ENCODE assay signal across 22 mouse cellular contexts in genomic region chr16:23503351-23503750, GRCm38 (mm10). TPM values are rescaled to one million over a fixed set of nuclear protein-coding genes. Genes with fewer than 3 reads are reported as not detected.
DNase-seq lines count a peak whose midpoint lies in the region; ATAC-seq and TF ChIP-seq lines count a peak whose summit lies in the region.
"Had no signal": no experiment of that assay in that cellular context is flagged by ENCODE, and none has a peak within 500 bp of the region (broad histone marks: within the 10 kb centered on the region; RNA-seq: fewer than 3 reads in every experiment).

No protein-coding gene starts in this region.

- no peak overlapping the region for H3K9ac ChIP-seq in forebrain, embryonic 11.5 days (ENCODE audit: low read length)
- no peak overlapping the region for H3K9ac ChIP-seq in forebrain, embryonic 14.5 days (ENCODE audit: low read length)
- H3K9ac ChIP-seq in hindbrain, postnatal 0 days (replicated peaks; ENCODE audit: low read length) = no peak overlapping the region
- H3K9ac ChIP-seq in midbrain, embryonic 11.5 days (ENCODE audit: low read length) = no peak overlapping the region
- no peak overlapping the region for H3K9ac ChIP-seq in midbrain, embryonic 16.5 days (ENCODE audit: low read depth, low read length)
- H3K9ac ChIP-seq: embryonic facial prominence, embryonic 15.5 days; heart, embryonic 13.5 days; hindbrain, embryonic 15.5 days had no signal

- H3K27me3 ChIP-seq in forebrain, embryonic 11.5 days (ENCODE audit: control insufficient read depth, insufficient read depth, low read length) = peaks cover 6% of the 10 kb centered on the region; the same call in 1 of the 2 replicates
- H3K27me3 ChIP-seq in forebrain, embryonic 14.5 days (replicated peaks; ENCODE audit: control insufficient read depth, insufficient read depth, low read length) = no peaks in the 10 kb centered on the region
- peaks cover 51% of the 10 kb centered on the region for H3K27me3 ChIP-seq in hindbrain, embryonic 10.5 days (ENCODE audit: insufficient read depth, poor library complexity, severe bottlenecking)
- H3K27me3 ChIP-seq in hindbrain, postnatal 0 days (ENCODE audit: insufficient read depth, low read length) = no peaks in the 10 kb centered on the region
- no peaks in the 10 kb centered on the region for H3K27me3 ChIP-seq in midbrain, embryonic 11.5 days (ENCODE audit: control insufficient read depth, insufficient read depth, low read length)
- H3K27me3 ChIP-seq in midbrain, embryonic 16.5 days (ENCODE audit: control insufficient read depth, insufficient read depth, low read depth, low read length) = no peaks in the 10 kb centered on the region
- H3K27me3 ChIP-seq: embryonic facial prominence, embryonic 15.5 days; hindbrain, embryonic 15.5 days had no signal

- no peak overlapping the region for H3K4me3 ChIP-seq in forebrain, embryonic 11.5 days (ENCODE audit: low read depth, low read length)
- no peak overlapping the region for H3K4me3 ChIP-seq in forebrain, embryonic 14.5 days (ENCODE audit: low read depth, low read length)
- H3K4me3 ChIP-seq in hindbrain, embryonic 10.5 days = no peak overlapping the region
- no peak overlapping the region for H3K4me3 ChIP-seq in hindbrain, postnatal 0 days (ENCODE audit: low read length)
- H3K4me3 ChIP-seq in midbrain, embryonic 11.5 days (ENCODE audit: low read depth, low read length) = no peak overlapping the region
- no peak overlapping the region for H3K4me3 ChIP-seq in midbrain, embryonic 16.5 days (ENCODE audit: low read depth, low read length)
- H3K4me3 ChIP-seq: embryonic facial prominence, embryonic 15.5 days; erythroblast, embryonic 14.5 days; gastrocnemius, adult 2 months; heart, embryonic 13.5 days; hindbrain, embryonic 15.5 days had no signal

- H3K27ac ChIP-seq in forebrain, embryonic 11.5 days (ENCODE audit: low read depth, low read length) = peak overlapping the region; percentile 89; the same call in 1 of the 2 replicates
- H3K27ac ChIP-seq in forebrain, embryonic 14.5 days (ENCODE audit: low read depth, low read length) = no peak overlapping the region
- H3K27ac ChIP-seq in hindbrain, embryonic 10.5 days = peak overlapping the region; percentile 62; the same call in 1 of the 2 replicates
- H3K27ac ChIP-seq in hindbrain, postnatal 0 days = no peak overlapping the region
- no peak overlapping the region for H3K27ac ChIP-seq in midbrain, embryonic 11.5 days (ENCODE audit: low read depth, low read length)
- H3K27ac ChIP-seq in midbrain, embryonic 16.5 days (ENCODE audit: low read length) = no peak overlapping the region
- H3K27ac ChIP-seq: embryonic facial prominence, embryonic 15.5 days; gastrocnemius, adult 2 months; heart, embryonic 13.5 days had no signal

- no peaks in the 10 kb centered on the region for H3K9me3 ChIP-seq in forebrain, embryonic 11.5 days (ENCODE audit: control insufficient read depth, low read length)
- H3K9me3 ChIP-seq in forebrain, embryonic 14.5 days (replicated peaks; ENCODE audit: control insufficient read depth, low read length) = no peaks in the 10 kb centered on the region
- H3K9me3 ChIP-seq in hindbrain, embryonic 10.5 days = no peaks in the 10 kb centered on the region
- H3K9me3 ChIP-seq in hindbrain, postnatal 0 days (ENCODE audit: low read length) = no peaks in the 10 kb centered on the region
- H3K9me3 ChIP-seq in midbrain, embryonic 11.5 days (ENCODE audit: control insufficient read depth, low read length) = no peaks in the 10 kb centered on the region
- no peaks in the 10 kb centered on the region for H3K9me3 ChIP-seq in midbrain, embryonic 16.5 days (replicated peaks; ENCODE audit: control insufficient read depth, low read length, poor library complexity, severe bottlenecking)
- H3K9me3 ChIP-seq: embryonic facial prominence, embryonic 15.5 days; heart, embryonic 13.5 days; hindbrain, embryonic 15.5 days had no signal

- ATAC-seq in forebrain, embryonic 11.5 days (replicated peaks; ENCODE audit: low FRiP score) = no peak
- ATAC-seq in forebrain, embryonic 14.5 days = no peak
- ATAC-seq in hindbrain, postnatal 0 days = no peak
- ATAC-seq in midbrain, embryonic 11.5 days (ENCODE audit: low FRiP score) = no peak
- no peak for ATAC-seq in midbrain, embryonic 16.5 days
- ATAC-seq: inflammation-experienced regulatory T-cells, adult 6 months had no signal

- WGBS in forebrain, embryonic 11.5 days = 78% methylated on average over 4 of the region's 4 CpGs
- 64% methylated on average over 4 of the region's 4 CpGs for WGBS in forebrain, embryonic 14.5 days
- 77% methylated on average over 4 of the region's 4 CpGs for WGBS in hindbrain, embryonic 10.5 days
- WGBS in hindbrain, postnatal 0 days = 58% methylated on average over 4 of the region's 4 CpGs
- 71% methylated on average over 4 of the region's 4 CpGs for WGBS in midbrain, embryonic 11.5 days
- WGBS in midbrain, embryonic 16.5 days = 65% methylated on average over 4 of the region's 4 CpGs

- no peak for DNase-seq in forebrain, embryonic 11.5 days (ENCODE audit: low spot score)
- no peak for DNase-seq in forebrain, embryonic 14.5 days (ENCODE audit: low spot score)
- DNase-seq in hindbrain, embryonic 10.5 days (ENCODE audit: low spot score) = no peak
- no peak for DNase-seq in hindbrain, postnatal 0 days (ENCODE audit: low spot score)
- peak; percentile 68 for DNase-seq in midbrain, embryonic 11.5 days (ENCODE audit: low spot score, missing footprints)
- DNase-seq: adrenal gland, postnatal 10 days; cerebellum, adult 11 months; cerebellum, adult 8-10 months; cerebellum, postnatal 14 days; embryo, embryonic 11 days; gastrocnemius, adult 2 months; gastrocnemius, postnatal 25 days; heart, postnatal 36 days had no signal

- no peak overlapping the region for H3K4me2 ChIP-seq in forebrain, embryonic 11.5 days (ENCODE audit: low read depth, low read length, severe bottlenecking)
- no peak overlapping the region for H3K4me2 ChIP-seq in forebrain, embryonic 14.5 days (ENCODE audit: low read length)
- H3K4me2 ChIP-seq in hindbrain, postnatal 0 days (ENCODE audit: low read depth, low read length) = no peak overlapping the region
- no peak overlapping the region for H3K4me2 ChIP-seq in midbrain, embryonic 11.5 days
- no peak overlapping the region for H3K4me2 ChIP-seq in midbrain, embryonic 16.5 days (ENCODE audit: low read length)
- H3K4me2 ChIP-seq: embryonic facial prominence, embryonic 15.5 days; heart, embryonic 13.5 days; hindbrain, embryonic 15.5 days had no signal

- H3K36me3 ChIP-seq in forebrain, embryonic 11.5 days (ENCODE audit: control insufficient read depth, insufficient read depth, low read length) = no peaks in the 10 kb centered on the region
- peaks cover 10% of the 10 kb centered on the region; the same call in 1 of the 2 replicates for H3K36me3 ChIP-seq in forebrain, embryonic 14.5 days (ENCODE audit: control insufficient read depth, insufficient read depth, low read length)
- H3K36me3 ChIP-seq in hindbrain, embryonic 10.5 days = no peaks in the 10 kb centered on the region
- H3K36me3 ChIP-seq in hindbrain, postnatal 0 days (ENCODE audit: insufficient read depth, low read length) = no peaks in the 10 kb centered on the region
- H3K36me3 ChIP-seq in midbrain, embryonic 11.5 days (ENCODE audit: control insufficient read depth, insufficient read depth, low read length) = no peaks in the 10 kb centered on the region
- H3K36me3 ChIP-seq in midbrain, embryonic 16.5 days (ENCODE audit: control insufficient read depth, insufficient read depth, low read length) = no peaks in the 10 kb centered on the region
- H3K36me3 ChIP-seq: embryonic facial prominence, embryonic 15.5 days; heart, embryonic 13.5 days; hindbrain, embryonic 15.5 days had no signal

- TF ChIP-seq CTCF in hindbrain, postnatal 0 days (IDR thresholded peaks at IDR 0.05; ENCODE audit: low read depth) = no peak

- H3K4me1 ChIP-seq in forebrain, embryonic 11.5 days (replicated peaks; ENCODE audit: control insufficient read depth, insufficient read depth, low read length) = peaks cover 14% of the 10 kb centered on the region; the same call in 1 of the 2 replicates
- peaks cover 29% of the 10 kb centered on the region for H3K4me1 ChIP-seq in forebrain, embryonic 14.5 days (ENCODE audit: control insufficient read depth, insufficient read depth, low read length)
- peaks cover 43% of the 10 kb centered on the region for H3K4me1 ChIP-seq in hindbrain, embryonic 10.5 days (replicated peaks)
- peaks cover 10% of the 10 kb centered on the region for H3K4me1 ChIP-seq in hindbrain, postnatal 0 days (ENCODE audit: insufficient read depth, low read length)
- peaks cover 30% of the 10 kb centered on the region for H3K4me1 ChIP-seq in midbrain, embryonic 11.5 days (ENCODE audit: control insufficient read depth, insufficient read depth, low read length)
- H3K4me1 ChIP-seq in midbrain, embryonic 16.5 days (ENCODE audit: control insufficient read depth, insufficient read depth, low read length) = peaks cover 13% of the 10 kb centered on the region

RNA-seq across cellular contexts. Expression of gene Rtp4, which starts 16.7 kb away (rescaled TPM):
- polyA plus RNA-seq in forebrain, embryonic 11.5 days (2014; fragmentation: Nextera tagmentation; extraction: Ambion mirVana) = 1.7 and 2.2 TPM in 2 replicates
- 3.1 and 4.0 TPM in 2 replicates for polyA plus RNA-seq in forebrain, embryonic 14.5 days (2014; fragmentation: Nextera tagmentation; extraction: Ambion mirVana)
- polyA plus RNA-seq in hindbrain, embryonic 10.5 days (2016; fragmentation: Nextera tagmentation; extraction: Ambion mirVana) = 1.2 and 1.5 TPM in 2 replicates
- total RNA-seq in hindbrain, postnatal 0 days (2014; rRNA removed) = 4.7 and 11.7 TPM in 2 replicates
- polyA plus RNA-seq in hindbrain, postnatal 0 days (2015; fragmentation: Nextera tagmentation; extraction: Ambion mirVana) = 8.6 and 9.9 TPM in 2 replicates
- polyA plus RNA-seq in midbrain, embryonic 11.5 days (2014; fragmentation: Nextera tagmentation; extraction: Ambion mirVana) = 2.2 and 2.6 TPM in 2 replicates
- polyA plus RNA-seq in midbrain, embryonic 16.5 days (2015; fragmentation: Nextera tagmentation; extraction: Ambion mirVana) = 2.6 and 2.8 TPM in 2 replicates
- total RNA-seq: MEL had no signal

RNA-seq across cellular contexts. Expression of gene Masp1, which starts 17.3 kb away (rescaled TPM):
- 19.5 and 22.7 TPM in 2 replicates for polyA plus RNA-seq in forebrain, embryonic 11.5 days (2014; fragmentation: Nextera tagmentation; extraction: Ambion mirVana)
- 44.6 and 47.4 TPM in 2 replicates for polyA plus RNA-seq in forebrain, embryonic 14.5 days (2014; fragmentation: Nextera tagmentation; extraction: Ambion mirVana)
- polyA plus RNA-seq in hindbrain, embryonic 10.5 days (2016; fragmentation: Nextera tagmentation; extraction: Ambion mirVana) = 6.2 and 19.2 TPM in 2 replicates
- 24.7 and 34.8 TPM in 2 replicates for total RNA-seq in hindbrain, postnatal 0 days (2014; rRNA removed)
- 21.4 and 21.9 TPM in 2 replicates for polyA plus RNA-seq in hindbrain, postnatal 0 days (2015; fragmentation: Nextera tagmentation; extraction: Ambion mirVana)
- polyA plus RNA-seq in midbrain, embryonic 11.5 days (2014; fragmentation: Nextera tagmentation; extraction: Ambion mirVana) = 19.0 and 20.1 TPM in 2 replicates
- 26.8 and 29.6 TPM in 2 replicates for polyA plus RNA-seq in midbrain, embryonic 16.5 days (2015; fragmentation: Nextera tagmentation; extraction: Ambion mirVana)
- total RNA-seq: common myeloid progenitor, adult 5-6 weeks; granulocyte monocyte progenitor cell, adult 5-6 weeks; MEL had no signal
- polyA plus RNA-seq: erythroblast, embryonic 14.5 days; inflammation-experienced regulatory T-cells, adult 6 months had no signal

Comparison
In these comparisons a context has a peak if more than half of its experiments do, and no peak if none do; other contexts are left out.
1. H3K27ac ChIP-seq: peak in forebrain, embryonic 11.5 days (single experiment) and hindbrain, embryonic 10.5 days (single experiment); none in forebrain, embryonic 14.5 days (single experiment), hindbrain, postnatal 0 days (single experiment), midbrain, embryonic 11.5 days (single experiment) and midbrain, embryonic 16.5 days (single experiment).